Mouse (Mus musculus) heart, postnatal 0 days (tissue): ENCODE results near the gene Kcnh2.

Experiments used
- CTCF ChIP-seq: IDR thresholded peaks from 2 replicates; pipeline ENCODE4 v1.5.1; 2016; ENCODE audit warnings: antibody characterized with exemption, control low read depth, low read depth
- EP300 ChIP-seq: IDR thresholded peaks from 2 replicates; pipeline ENCODE4 v1.6.1; 2016; ENCODE audit warnings: antibody characterized with exemption, low read depth

DNA sequence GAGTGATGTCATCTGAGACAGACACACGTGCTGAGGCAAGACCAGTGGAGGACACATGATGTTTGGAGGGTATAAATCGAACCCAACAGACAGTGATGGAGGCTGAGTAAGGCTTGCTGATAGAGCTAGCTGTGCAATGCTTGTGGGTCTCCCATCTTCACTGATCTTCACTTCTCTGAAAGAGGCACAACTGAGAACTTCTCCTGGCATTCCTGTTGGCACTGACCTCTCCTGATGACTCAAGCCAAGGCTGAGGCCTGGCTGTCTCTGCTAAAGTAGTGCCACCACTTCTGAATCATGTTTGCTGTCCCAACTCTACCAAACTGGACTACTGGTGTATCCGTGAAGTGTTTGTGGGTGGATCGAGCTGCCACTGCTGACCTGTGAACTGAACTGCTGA, 71.9 kb downstream of the Kcnh2 start:
- TF ChIP-seq EP300 (no peak), CTCF (no peak)
